Mouse (Mus musculus) ovary, adult 10 weeks (tissue): ENCODE results near the gene Zfp978. TPM values are rescaled to one million over a fixed set of nuclear protein-coding genes. Genes with fewer than 3 reads are reported as not detected.

Experiments used
- polyA plus RNA-seq: library from polyadenylated mRNA; stranded (reverse); fragments of 350-450 nt; fragmentation: Illumina TruSeq; extraction: RNeasy Lipid Tissue Mini Kit (QIAGEN cat#74804); gene quantifications from one replicate; pipeline ENCODE4 v1.2.3, GENCODE M21; 2014

Zfp978 gene
- 6.4 TPM for polyA plus RNA-seq

GRCm38 (mm10) chr4:147361003-147361402 is at the start of gene Zfp978:
Zfp978 (plus strand) TSS chr4:147361303.

Other genes starting within 250 kb of the Zfp978 start
- 127 TPM for gene Zfp991, start 229.3 kb upstream of the Zfp978 start, polyA plus RNA-seq
- gene Zfp988, start 55.6 kb upstream of the Zfp978 start, polyA plus RNA-seq: 0.37 TPM
- gene Zfp982, start 131.1 kb downstream of the Zfp978 start, polyA plus RNA-seq: 95.9 TPM
- 2.1 TPM for gene Gm16503, start 178.9 kb downstream of the Zfp978 start, polyA plus RNA-seq
- gene Zfp985, start 192.0 kb downstream of the Zfp978 start, polyA plus RNA-seq: 0.97 TPM